Mouse (Mus musculus) E14TG2a.4 (cell line): ENCODE results near the gene Elk4.

Experiments used
- H3K27me3 ChIP-seq: 2 replicates; pipeline ENCODE4 v1.6.1; 2014; ENCODE audit warnings: low read length, control low read depth; ENCODE audit not compliant: insufficient read depth
- H3K36me3 ChIP-seq: 2 replicates; pipeline ENCODE4 v1.6.1; 2014; ENCODE audit warnings: low read length, control low read depth; ENCODE audit not compliant: insufficient read depth
- H3K4me1 ChIP-seq: replicated peaks from 2 replicates; pipeline ENCODE4 v1.6.1; 2014; ENCODE audit warnings: low read depth, low read length, control low read depth
- H3K4me3 ChIP-seq: replicated peaks from 2 replicates; pipeline ENCODE4 v1.5.1; 2014; ENCODE audit warnings: mild to moderate bottlenecking, low read length
- H3K9me3 ChIP-seq: 2 replicates; pipeline ENCODE4 v1.6.1; 2014; ENCODE audit warnings: low read length, control low read depth
- CTCF ChIP-seq: conservative IDR thresholded peaks from 2 replicates; pipeline ENCODE4 v1.5.1; 2014; ENCODE audit warnings: low read length
- NANOG ChIP-seq: IDR thresholded peaks from 2 replicates; pipeline ENCODE4 v1.6.1; 2014; ENCODE audit warnings: borderline replicate concordance, low read length, mixed read lengths
- POU5F1 ChIP-seq: IDR thresholded peaks from 2 replicates; pipeline ENCODE4 v1.6.1; 2014; ENCODE audit warnings: low read length, borderline replicate concordance

The Elk4 gene

GRCm38 (mm10) chr1:132019876-132020275 is 12.5 kb downstream of the Elk4 start:
- Histone ChIP-seq H3K4me3 (no peak overlapping the region), H3K27me3 (no peaks in the 10 kb centered on the region), H3K9me3 (no peaks in the 10 kb centered on the region), H3K36me3 (peaks cover 94% of the 10 kb centered on the region), H3K4me1 (peaks cover 23% of the 10 kb centered on the region)
- no peak for TF ChIP-seq CTCF
- TF ChIP-seq NANOG, result no peak
- TF ChIP-seq POU5F1, result no peak

DNA sequence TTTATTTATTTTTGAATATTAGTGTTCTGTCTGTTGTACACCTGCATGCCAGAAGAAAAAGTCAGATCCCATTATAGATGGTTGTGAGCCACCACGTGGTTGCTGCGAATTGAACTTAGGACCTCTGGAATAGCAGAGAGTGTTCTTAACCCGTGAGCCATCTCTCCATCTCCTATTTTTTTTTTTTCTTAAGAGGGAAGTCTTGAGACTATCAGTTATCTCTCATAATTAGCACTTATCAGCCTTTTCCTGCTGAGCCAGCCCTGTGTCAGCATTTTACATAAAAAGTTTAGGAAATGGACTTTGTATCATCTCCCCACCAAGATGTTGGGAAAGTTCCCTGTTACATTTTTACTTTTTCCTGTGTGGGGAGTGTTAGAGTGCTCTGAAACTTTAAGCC is 14.7 kb downstream of the Elk4 start:
- Histone ChIP-seq H3K4me3 (no peak overlapping the region), H3K27me3 (no peaks in the 10 kb centered on the region), H3K4me1 (peaks cover 20% of the 10 kb centered on the region), H3K9me3 (no peaks in the 10 kb centered on the region), H3K36me3 (peaks cover 92% of the 10 kb centered on the region)
- TF ChIP-seq POU5F1 (no peak), NANOG (no peak), CTCF (no peak)

GRCm38 (mm10) chr1:132026925-132027646 is 19.7 kb downstream of the Elk4 start:
- H3K36me3 ChIP-seq, result peaks cover 92% of the 10 kb centered on the region
- peaks cover 4% of the 10 kb centered on the region for H3K4me1 ChIP-seq
- H3K27me3 ChIP-seq, result no peaks in the 10 kb centered on the region
- TF ChIP-seq NANOG (no peak), POU5F1 (no peak)
- no peaks in the 10 kb centered on the region for H3K9me3 ChIP-seq
- H3K4me3 ChIP-seq, result no peak overlapping the region

GRCm38 (mm10) chr1:132027978-132028377 is 20.6 kb downstream of the Elk4 start:
- H3K27me3 ChIP-seq, result no peaks in the 10 kb centered on the region
- H3K4me1 ChIP-seq, result peaks cover 4% of the 10 kb centered on the region
- H3K4me3 ChIP-seq, result no peak overlapping the region
- TF ChIP-seq CTCF, result no peak
- TF ChIP-seq POU5F1, result no peak
- TF ChIP-seq NANOG, result no peak
- H3K36me3 ChIP-seq, result peaks cover 91% of the 10 kb centered on the region
- no peaks in the 10 kb centered on the region for H3K9me3 ChIP-seq

- TF ChIP-seq CTCF (no peak), NANOG (no peak), POU5F1 (no peak)
- Histone ChIP-seq H3K4me1 (peaks cover 4% of the 10 kb centered on the region), H3K36me3 (peaks cover 91% of the 10 kb centered on the region), H3K27me3 (no peaks in the 10 kb centered on the region), H3K9me3 (no peaks in the 10 kb centered on the region), H3K4me3 (no peak overlapping the region)
These were observed 21.0 kb downstream of the Elk4 start for GRCm38 (mm10) chr1:132028413-132028812.

- Histone ChIP-seq H3K4me1 (peaks cover 4% of the 10 kb centered on the region), H3K4me3 (no peak overlapping the region), H3K27me3 (no peaks in the 10 kb centered on the region), H3K36me3 (peaks cover 90% of the 10 kb centered on the region), H3K9me3 (no peaks in the 10 kb centered on the region)
- TF ChIP-seq POU5F1, result no peak
- no peak for TF ChIP-seq CTCF
- no peak for TF ChIP-seq NANOG
These were observed 23.2 kb downstream of the Elk4 start for GRCm38 (mm10) chr1:132030574-132030973.

DNA sequence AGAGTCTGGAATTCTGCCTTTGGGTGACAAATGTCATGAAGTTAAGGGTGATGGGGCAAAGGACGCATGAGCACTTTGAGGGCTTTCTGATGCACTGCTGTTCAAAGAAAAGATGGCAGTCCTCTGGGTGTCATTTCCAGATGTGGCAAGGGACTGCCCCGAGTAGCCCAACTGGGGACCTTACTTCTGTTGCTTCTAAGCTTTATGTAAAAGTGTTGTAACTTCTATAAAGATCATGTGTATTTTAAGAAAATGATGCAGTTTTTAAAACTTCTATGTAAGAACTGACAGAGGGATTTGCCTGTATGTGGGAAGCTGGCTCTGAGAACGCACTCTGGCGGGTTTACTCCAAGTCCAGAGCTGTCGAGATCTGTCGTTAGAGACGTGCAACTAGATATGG is 24.8 kb downstream of the Elk4 start:
- no peak overlapping the region for H3K4me3 ChIP-seq
- no peaks in the 10 kb centered on the region for H3K4me1 ChIP-seq
- peaks cover 78% of the 10 kb centered on the region for H3K36me3 ChIP-seq
- TF ChIP-seq POU5F1 (no peak), NANOG (no peak), CTCF (no peak)
- H3K9me3 ChIP-seq, result no peaks in the 10 kb centered on the region
- H3K27me3 ChIP-seq, result no peaks in the 10 kb centered on the region

DNA sequence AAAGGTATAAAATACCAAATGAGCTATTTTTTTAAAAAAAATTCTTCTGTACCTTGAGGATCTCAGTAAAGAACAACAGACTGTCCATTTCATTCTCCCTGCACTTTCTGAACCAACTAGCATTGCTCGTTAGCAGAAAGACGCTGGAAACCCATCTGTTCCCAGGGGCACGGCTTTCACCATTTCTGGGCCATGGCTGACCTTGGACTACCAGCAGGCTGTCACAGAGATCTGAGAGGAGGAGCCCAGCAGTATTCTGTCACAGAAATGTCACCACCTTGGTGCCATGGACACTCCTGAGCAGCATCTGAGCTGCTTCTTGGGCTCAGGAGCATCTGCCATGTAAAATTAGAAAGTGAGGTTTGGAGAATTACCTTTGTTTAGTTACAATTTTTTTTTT is 30.3 kb downstream of the Elk4 start:
- Histone ChIP-seq H3K9me3 (no peaks in the 10 kb centered on the region), H3K4me3 (no peak overlapping the region), H3K36me3 (peaks cover 26% of the 10 kb centered on the region), H3K4me1 (no peaks in the 10 kb centered on the region), H3K27me3 (no peaks in the 10 kb centered on the region)
- TF ChIP-seq CTCF, result no peak
- TF ChIP-seq POU5F1, result no peak
- TF ChIP-seq NANOG, result no peak

DNA sequence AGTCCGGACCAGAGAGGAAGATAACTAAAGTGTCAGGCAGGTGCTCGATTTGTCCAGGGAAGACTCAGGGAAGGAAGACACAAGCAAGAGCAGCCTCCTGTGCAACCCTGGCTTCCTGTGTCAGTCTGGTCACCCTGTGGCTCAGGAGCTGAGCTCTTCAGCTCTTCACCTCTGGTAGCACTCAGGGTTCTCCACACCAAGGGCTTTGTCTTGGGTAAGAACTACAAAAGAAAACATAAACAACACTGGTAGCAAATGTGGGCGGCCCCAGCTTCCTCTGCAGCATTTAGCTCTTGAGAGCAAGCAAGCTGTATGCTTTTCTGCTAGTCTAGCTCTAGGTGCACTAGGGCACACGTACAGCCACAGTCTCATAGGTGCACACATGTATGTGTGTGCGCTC is 31.3 kb downstream of the Elk4 start:
- Histone ChIP-seq H3K4me3 (no peak overlapping the region), H3K27me3 (no peaks in the 10 kb centered on the region; the same call in 1 of the 2 replicates), H3K4me1 (no peaks in the 10 kb centered on the region), H3K36me3 (peaks cover 16% of the 10 kb centered on the region), H3K9me3 (no peaks in the 10 kb centered on the region)
- TF ChIP-seq CTCF (no peak), POU5F1 (no peak), NANOG (no peak)
